Mouse (Mus musculus) fibroblast of lung, adult 2 months (primary cell): ENCODE data around the gene Hpcal1.
"Not testable (repeated sequence)": the region's sequence is repeated elsewhere in the genome, so short reads cannot be mapped to it uniquely, and the experiment has no call there.

Experiments used
- DNase-seq: peaks from one replicate; pipeline ENCODE4 v3.0.0-alpha.2; 2011; ENCODE audit warnings: low read depth

Hpcal1 gene

DNA sequence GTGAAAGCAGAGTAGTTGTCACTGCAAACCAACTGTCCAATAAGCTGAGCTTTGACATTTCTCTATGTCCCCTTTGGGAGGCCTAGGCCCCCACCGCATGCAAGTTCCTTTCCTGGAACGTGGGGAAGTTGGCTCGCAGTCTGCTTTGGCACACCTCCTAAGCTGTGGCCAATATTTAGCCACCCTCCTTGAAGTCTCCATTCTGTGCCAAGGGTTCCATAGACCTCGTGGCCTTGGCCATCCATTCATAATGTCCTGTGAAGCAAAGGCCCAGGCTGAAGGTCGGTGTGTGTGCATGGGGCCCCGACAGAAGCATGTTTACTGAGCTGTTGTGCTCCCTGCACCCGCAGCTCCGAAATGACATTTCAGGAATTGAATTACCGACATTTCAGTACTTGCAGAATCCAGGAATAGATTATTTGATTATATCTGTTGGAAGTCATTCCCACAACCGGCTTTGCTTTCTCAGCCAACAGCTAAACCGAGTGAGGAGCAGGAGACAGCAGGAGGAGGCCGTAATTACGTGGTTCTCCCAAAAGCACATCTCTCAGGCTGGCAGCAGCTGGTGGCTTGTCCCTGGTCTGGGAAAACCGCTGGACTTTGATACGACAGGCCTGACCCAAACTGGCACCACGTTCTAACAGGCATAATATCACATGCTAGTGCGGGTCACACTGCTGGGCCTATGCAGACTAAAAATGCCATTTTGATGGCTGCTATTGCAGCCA is 51.1 kb downstream of the Hpcal1 start:
- no peak for DNase-seq

DNA sequence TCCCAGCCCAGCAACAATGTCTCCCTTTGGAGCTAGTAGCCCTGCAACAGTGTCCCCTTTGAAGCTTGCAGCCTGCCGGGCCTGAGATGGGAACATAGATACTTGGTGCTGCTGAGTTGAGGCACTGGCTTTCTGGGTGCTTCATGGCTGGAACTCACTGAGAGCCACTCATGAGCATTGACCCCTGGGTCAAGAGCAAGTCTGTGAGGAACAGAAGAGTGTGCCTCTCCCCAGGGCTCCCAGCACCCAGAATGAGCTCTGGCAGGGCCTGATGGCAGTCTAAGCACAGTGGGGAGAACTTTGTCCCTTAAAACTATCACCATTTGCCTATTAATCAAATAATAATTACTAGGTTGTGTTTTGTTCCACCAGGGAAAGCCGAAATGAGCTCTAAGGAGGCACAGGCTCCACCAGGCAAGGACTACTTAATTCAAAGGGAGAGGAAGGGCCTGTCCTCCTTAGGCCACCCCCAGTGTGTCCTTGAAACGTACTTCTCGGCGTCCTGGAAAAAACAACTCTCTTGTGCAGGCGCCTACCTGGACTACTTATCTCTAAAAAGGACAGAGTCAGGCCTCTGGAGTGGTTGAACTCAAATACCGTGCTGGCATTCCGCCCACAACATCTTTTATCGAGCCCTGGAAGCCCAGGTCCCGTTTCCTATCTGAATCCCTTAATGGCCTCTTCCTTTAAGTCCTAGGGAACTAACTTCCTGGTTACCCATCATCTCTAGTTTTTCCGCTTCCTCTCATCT is 52.1 kb downstream of the Hpcal1 start:
- no peak for DNase-seq

DNA sequence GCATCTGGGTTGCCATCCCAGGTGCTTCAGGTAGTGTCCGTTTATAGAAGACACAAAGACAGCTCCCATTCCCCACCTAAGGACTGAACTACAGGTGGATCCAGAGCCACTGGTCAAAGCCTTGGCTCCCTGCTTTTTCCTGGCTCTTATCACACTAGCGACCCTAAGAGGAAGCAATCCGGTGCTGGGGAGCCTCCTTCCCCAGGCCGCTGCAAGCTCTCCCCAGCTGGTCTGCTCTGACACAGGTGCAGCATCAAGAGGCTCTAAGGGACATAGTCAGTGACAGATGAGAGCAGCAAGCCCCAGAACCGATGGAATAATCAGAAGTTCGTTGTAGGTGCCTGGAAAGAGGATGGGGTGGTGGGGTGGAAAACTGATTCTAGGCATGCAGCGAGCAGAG is 54.8 kb downstream of the Hpcal1 start:
- no peak for DNase-seq

DNA sequence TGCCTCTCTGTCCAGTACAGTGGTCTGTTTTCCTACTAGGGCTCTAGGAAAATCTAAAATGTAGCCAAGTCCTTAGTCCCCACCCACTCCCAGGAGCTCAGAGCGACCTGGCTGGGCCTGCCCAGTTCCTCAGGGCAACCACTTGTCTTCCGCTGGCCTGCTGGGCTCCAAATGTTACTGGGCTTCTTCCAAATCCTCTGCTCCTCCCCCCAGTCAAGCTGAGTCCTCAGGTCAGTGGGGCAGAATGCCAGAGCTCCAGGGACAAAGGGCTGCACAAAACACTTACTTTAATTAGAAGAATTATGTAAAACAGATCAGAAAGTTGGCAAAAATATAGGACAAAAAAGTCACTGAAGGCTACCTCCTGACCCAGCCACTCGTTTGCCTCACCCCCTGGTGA is 56.1 kb downstream of the Hpcal1 start:
- no peak for DNase-seq

DNA sequence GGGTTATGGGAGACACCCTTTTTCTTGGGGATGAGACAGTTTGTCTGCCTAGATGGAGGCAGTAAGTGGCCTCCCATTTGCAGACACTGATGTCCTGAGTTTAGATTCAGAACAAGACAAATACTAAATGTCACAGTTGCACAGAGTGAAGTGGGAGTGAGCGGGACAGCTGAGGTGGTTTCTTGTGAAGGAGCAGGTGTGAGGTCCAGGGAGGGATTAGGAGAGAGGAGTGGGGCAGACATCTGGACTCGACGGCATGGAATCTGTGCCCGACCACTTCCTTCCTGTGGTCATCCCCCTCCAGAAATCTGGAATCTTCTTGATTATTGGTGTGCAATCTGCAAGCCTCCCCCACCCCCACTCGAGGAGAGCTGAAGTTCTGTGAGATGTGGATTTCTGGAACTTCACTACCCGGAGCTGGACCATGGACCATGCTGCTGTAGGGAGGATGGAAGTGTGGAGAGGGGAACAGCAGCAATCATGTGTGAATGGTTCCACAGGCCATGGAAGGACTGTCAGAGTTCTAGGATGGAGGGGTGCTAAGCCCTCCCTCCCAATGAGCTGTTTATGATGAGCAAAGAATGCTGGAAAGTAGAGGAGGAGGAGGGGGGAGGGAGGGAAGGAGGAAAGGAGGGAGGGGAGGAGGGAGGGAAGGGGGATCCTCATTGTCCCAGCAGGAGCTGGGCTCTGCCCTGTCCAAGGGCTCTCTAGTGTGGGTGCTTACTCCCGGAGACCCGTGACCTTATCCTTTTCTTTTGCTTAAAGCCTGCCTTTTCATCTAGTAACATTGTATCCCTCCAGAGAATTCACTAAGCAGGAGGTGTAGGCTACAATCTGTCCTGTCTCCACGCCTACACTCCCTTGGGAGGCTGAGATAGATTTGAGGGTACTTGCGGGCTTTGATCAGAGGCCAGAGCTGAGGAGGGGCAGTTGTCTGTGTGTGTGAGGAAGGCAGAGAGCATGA is 56.8 kb downstream of the Hpcal1 start:
- no peak for DNase-seq

DNA sequence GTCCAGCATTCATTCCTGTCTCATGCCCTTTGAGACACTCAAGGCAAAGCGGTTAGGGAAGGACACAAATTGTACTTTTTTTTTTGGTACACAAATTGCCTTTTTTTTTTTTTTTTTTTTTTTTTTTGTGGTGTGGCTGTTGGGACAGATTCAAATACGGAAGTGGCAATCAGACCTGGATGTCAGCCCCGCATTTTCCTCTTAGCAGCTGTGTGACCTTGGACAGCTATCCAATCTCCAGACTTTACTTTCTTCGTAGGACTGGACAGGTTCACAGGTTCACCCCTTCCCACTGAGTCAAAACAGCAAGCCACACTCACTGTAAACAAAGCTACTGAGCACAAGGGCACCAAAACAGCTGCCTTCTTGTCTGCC is 57.5 kb downstream of the Hpcal1 start:
- DNase-seq = no peak

DNA sequence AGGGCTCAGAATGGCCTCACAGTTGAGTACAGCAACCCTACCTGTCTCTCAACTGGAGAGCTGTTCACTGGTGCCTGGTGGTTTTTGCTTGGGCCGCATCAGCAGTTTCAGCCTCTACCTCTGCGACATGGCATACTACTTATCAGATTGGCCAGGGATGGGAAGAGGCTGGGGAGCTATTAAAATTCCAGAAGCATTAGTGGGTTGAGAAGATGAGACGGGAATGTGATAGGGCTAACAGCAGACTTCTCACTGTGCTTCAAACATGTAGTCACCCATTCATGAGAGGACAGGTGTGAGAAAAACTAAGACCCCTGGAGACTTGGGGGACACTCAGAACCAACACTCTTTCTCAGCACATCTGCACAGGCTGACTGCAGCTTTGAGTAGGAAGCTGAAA is 59.1 kb downstream of the Hpcal1 start:
- no peak for DNase-seq

DNA sequence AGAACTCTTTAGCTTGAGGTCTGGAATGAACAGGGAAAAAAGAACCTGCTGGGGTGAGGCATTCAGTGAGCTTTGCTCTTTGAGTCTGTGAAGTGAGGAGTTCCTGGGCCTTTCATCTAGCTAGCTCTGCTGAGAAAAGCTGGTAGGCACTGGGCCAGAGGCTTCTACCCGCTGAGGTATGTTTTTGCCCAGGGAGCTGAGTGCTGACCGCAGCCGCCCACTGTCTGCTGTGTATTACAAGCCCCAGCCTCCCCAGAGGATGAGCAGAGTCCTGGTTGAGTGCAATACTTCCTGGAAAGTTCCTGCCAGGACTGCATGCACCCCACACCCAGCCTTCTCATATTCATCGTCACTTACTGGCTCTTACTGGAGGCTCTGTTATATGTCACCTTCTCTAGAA is 59.8 kb downstream of the Hpcal1 start:
- DNase-seq = peak; percentile 66

DNA sequence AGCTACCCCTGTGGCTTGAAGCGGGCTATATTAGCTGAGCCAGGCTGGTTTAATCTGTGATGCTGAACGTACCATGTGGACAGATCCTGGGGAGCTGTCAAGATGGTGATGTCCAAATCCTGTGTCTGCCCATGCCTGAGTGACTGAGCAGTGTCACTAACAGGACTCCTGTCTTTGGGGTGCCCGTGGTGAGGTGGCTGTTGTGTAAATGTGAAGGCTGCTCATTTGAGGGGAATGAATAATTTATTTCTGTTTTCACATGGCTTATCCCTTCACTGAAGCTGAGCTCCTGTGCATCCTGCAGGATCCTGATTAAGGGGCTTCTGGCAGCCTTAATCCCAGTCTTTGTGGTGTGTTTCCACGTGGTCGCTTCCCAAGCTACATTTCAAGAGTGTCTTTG is 62.2 kb downstream of the Hpcal1 start:
- no peak for DNase-seq

DNA sequence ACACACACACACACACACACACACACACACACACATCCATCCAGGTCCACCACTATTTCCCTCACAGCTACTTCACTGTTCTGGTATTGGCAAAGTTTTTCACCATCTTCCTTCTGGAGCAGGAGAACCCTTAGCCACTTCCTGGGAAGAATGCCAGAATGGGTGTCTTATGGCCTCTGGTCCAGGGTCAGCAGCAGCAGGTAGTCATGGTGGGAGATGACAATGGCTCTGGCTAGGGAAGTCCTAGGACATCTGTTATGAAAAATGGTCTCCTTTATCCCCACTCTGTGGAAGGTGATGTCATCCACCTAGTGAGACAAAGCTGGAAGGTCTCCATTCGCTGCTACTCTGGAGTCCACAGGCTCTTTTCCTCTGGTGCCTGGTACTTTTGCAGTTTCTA is 64.1 kb downstream of the Hpcal1 start:
- no peak for DNase-seq

DNA sequence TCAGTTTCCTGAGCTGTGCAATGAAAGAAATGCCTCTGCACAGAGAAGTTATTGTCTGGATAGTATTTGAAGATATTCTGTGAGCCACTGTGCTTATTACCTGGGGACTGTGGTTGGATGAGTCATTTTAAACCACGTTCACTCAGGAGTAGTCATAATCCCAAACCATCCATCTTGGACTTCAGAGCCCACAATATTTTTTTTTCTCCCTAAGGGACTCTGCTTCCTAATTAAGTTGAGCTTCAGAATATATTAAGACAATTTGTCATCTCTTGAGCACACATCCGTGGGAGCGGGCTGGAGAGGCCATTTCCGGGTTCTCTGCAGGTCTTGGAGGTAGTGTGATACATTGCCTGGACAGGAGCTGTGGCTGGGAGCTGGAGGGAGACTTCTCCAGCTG is 66.2 kb downstream of the Hpcal1 start:
- no peak for DNase-seq

DNA sequence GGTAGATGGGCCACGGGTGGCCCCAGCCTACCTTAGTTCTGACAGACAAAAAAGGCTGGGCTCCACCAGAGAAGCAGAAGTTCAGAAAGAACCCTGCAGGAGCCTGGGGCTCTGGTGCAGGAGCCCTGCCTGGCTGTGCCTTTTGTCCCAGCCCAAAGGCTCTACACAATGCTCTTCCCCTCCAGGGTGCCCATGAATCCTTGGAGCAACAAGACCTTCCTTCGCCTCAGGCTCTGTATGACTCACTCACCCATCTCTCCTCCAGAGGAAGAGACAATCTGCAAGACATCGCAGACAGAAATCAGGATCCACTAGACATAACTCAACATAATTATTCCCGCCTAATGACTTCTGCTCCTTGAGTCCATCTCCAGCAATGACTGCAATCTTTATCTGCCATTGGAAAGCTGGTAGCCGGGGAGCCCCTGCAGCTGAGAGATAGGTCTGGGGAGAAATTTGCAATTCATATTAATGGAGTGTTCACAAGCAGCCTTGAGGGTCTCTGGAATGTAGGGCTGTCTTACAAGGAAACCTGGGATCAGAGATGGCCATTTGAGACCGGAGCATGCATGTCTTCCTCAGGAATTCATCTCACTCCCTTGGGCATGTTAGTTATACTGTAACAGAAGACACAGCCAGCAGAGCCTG is 71.8 kb downstream of the Hpcal1 start:
- DNase-seq = no peak

DNA sequence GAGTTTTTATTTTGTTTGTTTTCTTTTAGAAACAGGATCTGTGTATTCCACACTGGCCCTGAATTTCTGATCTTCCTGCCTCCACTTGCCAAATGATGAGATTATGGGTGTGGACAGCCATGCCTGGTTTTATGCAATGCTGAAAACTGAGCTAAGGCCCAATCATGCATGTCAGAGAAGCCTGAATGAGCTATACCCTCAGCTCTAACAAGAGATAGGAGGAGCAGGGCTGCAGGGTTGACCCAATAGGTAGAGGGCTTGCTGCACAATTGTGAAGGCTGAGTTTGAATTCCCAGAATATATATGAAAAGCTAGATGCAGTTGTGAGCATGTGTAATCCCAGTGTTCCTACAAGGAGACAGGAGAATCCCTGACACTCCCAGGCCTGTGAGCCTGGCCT is 72.4 kb downstream of the Hpcal1 start:
- no peak for DNase-seq

DNA sequence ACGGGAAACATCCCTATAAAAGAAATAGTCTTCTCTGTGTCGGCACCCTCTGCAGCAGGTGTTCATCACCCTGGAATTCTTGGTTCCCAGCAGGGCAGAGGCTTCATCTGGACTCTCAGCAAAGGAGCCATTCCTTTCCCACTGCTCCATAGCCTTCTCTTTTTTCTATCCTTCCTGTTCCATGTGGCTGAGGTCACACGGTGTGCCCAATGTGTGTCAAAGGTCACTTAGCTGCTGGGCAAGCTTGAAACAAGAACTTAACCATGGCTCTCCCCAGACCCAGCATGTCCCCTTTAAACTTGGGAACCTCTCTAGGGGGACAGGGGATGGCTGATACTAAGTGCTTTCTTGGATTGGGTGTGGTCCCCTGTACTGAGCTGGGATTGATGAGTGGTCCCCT is 73.3 kb downstream of the Hpcal1 start:
- no peak for DNase-seq

DNA sequence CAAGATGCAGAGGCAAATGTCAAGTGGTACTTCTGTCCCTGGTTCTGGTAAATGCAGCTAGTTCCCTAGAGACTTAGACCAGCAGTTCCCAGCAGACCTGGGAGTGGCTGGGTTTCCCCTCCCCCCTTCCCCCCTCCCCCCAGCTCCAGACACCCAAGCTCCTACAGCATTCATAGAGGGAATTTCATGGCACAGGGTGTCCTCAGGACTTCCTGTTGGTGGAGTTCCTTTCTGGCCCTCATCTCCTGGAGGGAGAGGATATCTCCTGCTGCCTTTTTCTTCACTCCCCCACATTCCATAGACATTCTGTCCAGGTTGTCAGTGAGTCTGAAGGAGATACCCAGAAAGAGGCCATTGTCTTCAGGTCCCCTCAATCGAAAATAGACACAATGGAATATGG is 76.9 kb downstream of the Hpcal1 start:
- not testable (repeated sequence) for DNase-seq

DNA sequence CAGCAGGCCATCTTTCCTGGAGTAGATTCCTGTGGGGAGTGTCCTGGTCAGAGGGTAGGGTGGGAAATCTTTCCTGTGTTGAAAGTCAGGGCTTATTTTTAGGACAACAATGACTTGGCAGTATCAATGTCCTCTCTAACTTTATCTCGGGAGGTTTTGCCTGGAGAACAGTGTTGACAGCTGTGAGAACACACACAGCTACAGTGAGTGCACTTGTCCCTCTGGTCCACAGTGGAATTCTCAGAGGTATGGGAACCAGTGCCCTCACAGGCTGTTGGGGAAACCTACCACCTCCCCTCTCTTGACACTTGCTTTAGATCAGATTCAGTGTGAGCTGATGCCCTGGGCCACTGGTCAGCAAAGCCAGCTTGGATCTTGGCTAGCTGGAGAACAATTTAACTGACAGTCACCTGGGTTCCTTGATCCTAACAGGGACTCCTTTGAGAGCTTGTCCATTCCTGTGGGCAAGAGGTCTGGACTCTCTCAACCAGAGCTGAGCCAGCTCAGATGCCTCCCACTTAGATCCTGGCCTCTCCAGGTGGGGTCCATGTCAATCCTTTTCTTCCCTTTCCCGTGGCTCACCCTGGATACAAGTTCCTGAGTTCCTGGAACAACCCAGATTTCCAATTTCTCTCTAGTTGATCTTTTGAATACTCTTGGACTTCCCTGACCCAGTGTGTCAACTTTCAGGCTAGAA is 79.0 kb downstream of the Hpcal1 start:
- no peak for DNase-seq

DNA sequence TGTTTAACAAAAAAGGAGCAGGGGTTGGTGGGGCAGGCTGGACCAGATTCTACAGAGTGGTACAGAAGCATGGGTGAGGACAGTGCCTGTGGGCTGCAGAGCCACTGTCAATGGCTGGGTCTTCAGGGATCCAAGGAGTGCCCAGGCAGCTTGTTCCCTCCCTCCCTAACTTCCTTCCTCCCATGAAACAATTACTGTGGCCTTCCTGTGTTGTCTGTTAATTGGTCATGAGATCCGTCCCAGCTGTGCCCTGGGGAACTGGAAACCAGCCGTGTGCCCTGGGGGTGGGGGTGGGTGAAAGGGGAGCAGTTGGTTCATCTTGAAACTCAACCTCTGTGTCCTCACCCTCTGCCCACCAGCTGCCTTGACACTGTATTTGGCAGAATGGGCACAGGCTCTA is 79.9 kb downstream of the Hpcal1 start:
- no peak for DNase-seq

DNA sequence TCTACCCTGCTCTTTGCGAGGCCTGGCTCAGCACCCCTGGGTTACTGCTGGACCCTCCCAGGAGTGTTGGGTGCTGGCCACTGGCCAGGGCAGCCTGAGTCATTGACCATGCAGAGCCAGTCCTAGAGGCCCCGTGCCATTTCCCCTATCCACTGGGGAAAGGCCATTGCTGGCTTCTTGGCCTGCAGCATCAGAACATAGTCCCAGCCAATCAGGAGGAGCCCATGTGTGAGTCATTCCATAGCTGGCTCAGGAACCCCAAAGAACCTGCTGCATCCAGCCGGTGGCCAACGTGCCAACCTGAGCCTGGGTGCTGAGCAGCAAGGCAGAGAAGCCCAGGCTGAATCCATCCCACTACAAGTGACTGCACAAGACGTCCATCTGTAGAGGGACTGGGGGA is 83.1 kb downstream of the Hpcal1 start:
- DNase-seq = not testable (repeated sequence)

DNA sequence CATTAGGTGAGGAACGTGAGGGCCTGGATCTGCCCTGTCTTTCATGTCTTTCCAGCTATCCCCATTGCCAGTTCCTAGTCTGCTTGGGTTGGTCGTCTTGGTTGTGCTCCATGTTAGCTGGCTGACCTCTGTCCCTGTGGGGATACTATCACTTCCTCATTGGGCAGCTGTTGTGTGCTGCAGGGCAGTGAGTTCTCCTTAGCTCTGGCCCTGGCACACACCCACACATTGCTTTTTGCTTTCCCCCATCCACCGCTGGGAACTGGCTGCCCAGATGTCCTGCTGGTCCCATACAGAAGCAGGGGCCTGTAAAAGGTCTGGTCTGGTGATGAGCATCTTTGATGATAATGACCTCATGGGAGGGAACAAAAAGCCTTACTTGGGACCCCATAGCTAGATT is 84.2 kb downstream of the Hpcal1 start:
- not testable (repeated sequence) for DNase-seq

DNA sequence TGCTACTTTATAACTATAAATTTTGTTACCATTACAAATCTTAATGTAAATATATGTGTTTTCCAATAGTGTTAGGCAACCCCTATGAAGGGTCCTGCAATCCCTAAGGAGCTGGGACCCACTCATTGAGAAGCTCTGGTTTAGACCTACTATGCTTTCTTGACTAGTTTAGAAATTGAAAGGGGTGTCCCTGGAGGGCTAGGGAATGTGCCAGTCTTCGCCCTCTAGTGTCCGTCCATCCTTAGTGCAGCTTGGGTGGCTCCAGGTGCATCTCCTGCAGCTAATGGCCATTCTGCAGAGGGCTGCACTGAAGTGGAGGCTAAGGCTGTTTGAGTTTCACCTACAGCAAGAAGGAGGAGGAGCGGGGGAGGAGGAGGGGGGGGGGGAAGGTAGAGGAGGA is 87.7 kb downstream of the Hpcal1 start:
- DNase-seq = no peak

DNA sequence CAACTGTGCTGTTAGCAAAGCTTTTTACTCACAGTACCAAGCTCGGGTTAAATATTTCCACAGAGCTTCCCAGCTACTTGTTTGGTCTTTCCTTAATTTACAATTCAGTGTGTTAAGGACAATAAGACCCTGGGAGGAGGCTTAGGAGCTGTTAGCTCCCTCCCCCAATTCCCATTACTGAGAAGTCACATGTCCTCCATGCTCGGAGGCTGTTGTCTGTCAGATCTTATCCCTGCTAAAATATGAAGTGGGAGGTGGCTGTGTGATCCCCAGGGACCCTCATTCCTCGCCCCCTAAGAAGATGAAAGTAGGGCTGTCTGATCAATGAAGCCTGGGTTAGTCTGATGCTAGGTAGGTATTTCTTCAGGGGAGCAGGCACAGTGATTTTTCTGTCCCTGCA is 88.4 kb downstream of the Hpcal1 start:
- DNase-seq = no peak

DNA sequence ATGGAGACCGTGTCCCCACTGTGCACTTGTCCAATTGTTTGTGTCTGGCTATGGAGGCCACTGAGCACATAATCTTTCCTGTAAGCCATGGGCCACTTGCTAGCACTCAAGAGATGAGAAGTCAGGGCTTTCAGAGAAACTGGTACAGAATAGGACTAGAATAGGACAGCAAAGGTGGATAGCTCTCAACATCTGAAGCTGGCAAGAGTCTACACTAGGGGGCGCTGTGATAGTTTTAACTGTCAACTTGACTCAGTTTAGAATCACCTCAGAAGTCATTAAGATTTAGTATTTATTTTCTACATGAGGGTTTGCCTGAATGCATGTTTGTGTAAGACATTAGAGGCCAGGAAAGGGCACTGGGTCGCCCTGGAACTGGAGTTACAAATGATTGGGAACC is 98.8 kb downstream of the Hpcal1 start:
- DNase-seq = no peak
